Mouse (Mus musculus): Measurements from ENCODE around the gene Yeats2.

The Yeats2 gene

GRCm38 (mm10) chr16:20191161-20191882, 50.5 kb downstream of the Yeats2 start:
- DNase-seq (ENCODE audit: low spot score): no peak

- no peak for DNase-seq (ENCODE audit: low spot score)
Measured at GRCm38 (mm10) chr16:20192043-20192442, 51.2 kb downstream of the Yeats2 start.

- DNase-seq (ENCODE audit: low spot score): no peak
Measured at GRCm38 (mm10) chr16:20195546-20195945, 54.7 kb downstream of the Yeats2 start.

- no peak for DNase-seq (ENCODE audit: low spot score)
Measured at GRCm38 (mm10) chr16:20196962-20197361, 56.1 kb downstream of the Yeats2 start.

GRCm38 (mm10) chr16:20199501-20200201, 58.8 kb downstream of the Yeats2 start:
- no peak for DNase-seq (ENCODE audit: low spot score)

GRCm38 (mm10) chr16:20213591-20214226, 72.8 kb downstream of the Yeats2 start:
- no peak for DNase-seq (ENCODE audit: low spot score)

- no peak for DNase-seq (ENCODE audit: low spot score)
Measured at GRCm38 (mm10) chr16:20222726-20223125, 81.9 kb downstream of the Yeats2 start.

- DNase-seq (ENCODE audit: low spot score): no peak
Measured at GRCm38 (mm10) chr16:20226676-20227075, 85.8 kb downstream of the Yeats2 start.

GRCm38 (mm10) chr16:20227504-20227903, 86.6 kb downstream of the Yeats2 start:
- DNase-seq (ENCODE audit: low spot score): no peak

- no peak for DNase-seq (ENCODE audit: low spot score)
Measured at GRCm38 (mm10) chr16:20228167-20228566, 87.3 kb downstream of the Yeats2 start.

- DNase-seq (ENCODE audit: low spot score): no peak
Measured at GRCm38 (mm10) chr16:20234406-20234805, 93.5 kb downstream of the Yeats2 start.

- no peak for DNase-seq (ENCODE audit: low spot score)
Measured at GRCm38 (mm10) chr16:20237426-20237825, 96.6 kb downstream of the Yeats2 start.

- no peak for DNase-seq (ENCODE audit: low spot score)
Measured at GRCm38 (mm10) chr16:20238646-20239045, 97.8 kb downstream of the Yeats2 start.

- DNase-seq (ENCODE audit: low spot score): no peak
Measured at GRCm38 (mm10) chr16:20240468-20241414, 99.9 kb downstream of the Yeats2 start, which contains the start of gene Map6d1. Map6d1 (minus strand) TSS chr16:20241358.

- no peak for DNase-seq (ENCODE audit: low spot score)
Measured at GRCm38 (mm10) chr16:20247103-20247502, 106.2 kb downstream of the Yeats2 start.

GRCm38 (mm10) chr16:20248442-20249174, 107.7 kb downstream of the Yeats2 start:
- DNase-seq (ENCODE audit: low spot score): no peak

GRCm38 (mm10) chr16:20257926-20258325, 117.1 kb downstream of the Yeats2 start:
- no peak for DNase-seq (ENCODE audit: low spot score)

- no peak for DNase-seq (ENCODE audit: low spot score)
Measured at GRCm38 (mm10) chr16:20265089-20265488, 124.2 kb downstream of the Yeats2 start.

GRCm38 (mm10) chr16:20271339-20271738, 130.5 kb downstream of the Yeats2 start:
- DNase-seq (ENCODE audit: low spot score): no peak

GRCm38 (mm10) chr16:20272994-20273393, 132.1 kb downstream of the Yeats2 start:
- DNase-seq (ENCODE audit: low spot score): no peak

- DNase-seq (ENCODE audit: low spot score): no peak
Measured at GRCm38 (mm10) chr16:20279395-20279794, 138.5 kb downstream of the Yeats2 start.
